ENCODE assay signal across 29 mouse cellular contexts in genomic region chr9:61803555-61803954, GRCm38 (mm10).
A peak's percentile ranks its signal among the peaks of the same experiment; 100 is the strongest.
DNase-seq lines count a peak whose midpoint lies in the region; ATAC-seq lines count a peak whose summit lies in the region.
"Had no signal": no experiment of that assay in that cellular context is flagged by ENCODE, and none has a peak within 500 bp of the region (broad histone marks: within the 10 kb centered on the region; RNA-seq: fewer than 3 reads in every experiment).

No protein-coding gene starts in this region.

- no peak overlapping the region for H3K4me3 ChIP-seq in hindbrain, embryonic 10.5 days
- no peak overlapping the region for H3K4me3 ChIP-seq in hindbrain, embryonic 16.5 days (ENCODE audit: low read length)
- no peak overlapping the region for H3K4me3 ChIP-seq in midbrain, embryonic 12.5 days
- no peak overlapping the region for H3K4me3 ChIP-seq in midbrain, embryonic 16.5 days (ENCODE audit: low read depth, low read length)
- H3K4me3 ChIP-seq: embryonic facial prominence, embryonic 12.5 days; forebrain, embryonic 15.5 days; gastrocnemius, adult 2 months; heart, embryonic 12.5 days had no signal

- ATAC-seq in hindbrain, embryonic 16.5 days: no peak
- no peak for ATAC-seq in midbrain, embryonic 12.5 days (ENCODE audit: low FRiP score, low read depth)
- ATAC-seq in midbrain, embryonic 16.5 days: no peak
- ATAC-seq: forebrain, embryonic 15.5 days; inflammation-experienced regulatory T-cells, adult 6 months; Patski had no signal

- peaks cover 21% of the 10 kb centered on the region; the same call in 1 of the 2 replicates for H3K27me3 ChIP-seq in hindbrain, embryonic 10.5 days (ENCODE audit: insufficient read depth, poor library complexity, severe bottlenecking)
- H3K27me3 ChIP-seq in hindbrain, embryonic 16.5 days (replicated peaks; ENCODE audit: control insufficient read depth, insufficient read depth, low read length): peaks cover 2% of the 10 kb centered on the region; the same call in 1 of the 2 replicates
- H3K27me3 ChIP-seq in midbrain, embryonic 12.5 days: peaks cover 8% of the 10 kb centered on the region; the same call in 1 of the 2 replicates
- no peaks in the 10 kb centered on the region for H3K27me3 ChIP-seq in midbrain, embryonic 16.5 days (ENCODE audit: control insufficient read depth, insufficient read depth, low read depth, low read length)
- H3K27me3 ChIP-seq: embryonic facial prominence, embryonic 12.5 days; forebrain, embryonic 15.5 days had no signal

- H3K27ac ChIP-seq in hindbrain, embryonic 10.5 days: peak overlapping the region; percentile 75
- no peak overlapping the region for H3K27ac ChIP-seq in hindbrain, embryonic 16.5 days (ENCODE audit: low read depth, low read length)
- 0 out of 2 replicates have a peak overlapping the region, but pooled peaks have one; percentile 35 for H3K27ac ChIP-seq in midbrain, embryonic 12.5 days (replicated peaks)
- H3K27ac ChIP-seq in midbrain, embryonic 16.5 days (ENCODE audit: low read length): no peak overlapping the region
- H3K27ac ChIP-seq: embryonic facial prominence, embryonic 12.5 days; forebrain, embryonic 15.5 days; gastrocnemius, adult 2 months; liver, embryonic 14.5 days; macrophage had no signal

- WGBS in hindbrain, embryonic 10.5 days: 28% methylated on average over 3 of the region's 3 CpGs
- WGBS in hindbrain, embryonic 16.5 days: 28% methylated on average over 3 of the region's 3 CpGs
- 55% methylated on average over 3 of the region's 3 CpGs for WGBS in midbrain, embryonic 12.5 days
- WGBS in midbrain, embryonic 16.5 days: 59% methylated on average over 3 of the region's 3 CpGs

- no peaks in the 10 kb centered on the region for H3K9me3 ChIP-seq in hindbrain, embryonic 10.5 days
- no peaks in the 10 kb centered on the region for H3K9me3 ChIP-seq in hindbrain, embryonic 16.5 days (ENCODE audit: control insufficient read depth, low read length)
- H3K9me3 ChIP-seq in midbrain, embryonic 12.5 days: no peaks in the 10 kb centered on the region
- H3K9me3 ChIP-seq in midbrain, embryonic 16.5 days (replicated peaks; ENCODE audit: control insufficient read depth, low read length, poor library complexity, severe bottlenecking): no peaks in the 10 kb centered on the region
- H3K9me3 ChIP-seq: embryonic facial prominence, embryonic 12.5 days; forebrain, embryonic 15.5 days; heart, embryonic 12.5 days had no signal

- peaks cover 47% of the 10 kb centered on the region for H3K4me1 ChIP-seq in hindbrain, embryonic 10.5 days (replicated peaks)
- H3K4me1 ChIP-seq in hindbrain, embryonic 16.5 days (ENCODE audit: control insufficient read depth, insufficient read depth, low read depth, low read length): no peaks in the 10 kb centered on the region; the same call in none of the 2 replicates
- H3K4me1 ChIP-seq in midbrain, embryonic 12.5 days: peaks cover 14% of the 10 kb centered on the region
- no peaks in the 10 kb centered on the region for H3K4me1 ChIP-seq in midbrain, embryonic 16.5 days (ENCODE audit: control insufficient read depth, insufficient read depth, low read length)
- H3K4me1 ChIP-seq: forebrain, embryonic 15.5 days had no signal

- no peak overlapping the region for H3K9ac ChIP-seq in hindbrain, embryonic 16.5 days (ENCODE audit: low read depth, low read length)
- H3K9ac ChIP-seq in midbrain, embryonic 12.5 days (replicated peaks): no peak overlapping the region
- H3K9ac ChIP-seq in midbrain, embryonic 16.5 days (ENCODE audit: low read depth, low read length): no peak overlapping the region
- H3K9ac ChIP-seq: embryonic facial prominence, embryonic 12.5 days; forebrain, embryonic 15.5 days; heart, embryonic 12.5 days; liver, embryonic 14.5 days had no signal

- peak; percentile 44 for DNase-seq in hindbrain, embryonic 10.5 days (ENCODE audit: low spot score)
- peak; percentile 39 for DNase-seq in embryo, embryonic 10.5 days (ENCODE audit: low spot score)
- peak; percentile 22 for DNase-seq in mesoderm, embryonic 11.5 days (ENCODE audit: low read depth, low spot score)
- DNase-seq in cerebellum, adult 8-10 months: no peak
- DNase-seq: adrenal gland, postnatal 10 days; cerebellum, adult 11 months; cerebellum, adult 9-11 months; gastrocnemius, adult 2 months; gastrocnemius, postnatal 36 days; heart, adult 18-20 months; heart, postnatal 4 days; kidney, adult 11 months; kidney, postnatal 14 days; liver; lung, adult 2 months; lung, postnatal 10 days; right cerebral cortex, adult 18-20 months; spleen, adult 18-20 months; thymus, postnatal 14 days had no signal

- no peak overlapping the region for H3K4me2 ChIP-seq in hindbrain, embryonic 16.5 days (ENCODE audit: low read length)
- no peak overlapping the region for H3K4me2 ChIP-seq in midbrain, embryonic 12.5 days (replicated peaks)
- H3K4me2 ChIP-seq in midbrain, embryonic 16.5 days (ENCODE audit: low read length): no peak overlapping the region
- H3K4me2 ChIP-seq: embryonic facial prominence, embryonic 12.5 days; forebrain, embryonic 15.5 days; heart, embryonic 12.5 days had no signal

- no peaks in the 10 kb centered on the region for H3K36me3 ChIP-seq in hindbrain, embryonic 10.5 days
- no peaks in the 10 kb centered on the region for H3K36me3 ChIP-seq in hindbrain, embryonic 16.5 days (ENCODE audit: control insufficient read depth, insufficient read depth, low read length)
- H3K36me3 ChIP-seq in midbrain, embryonic 12.5 days: no peaks in the 10 kb centered on the region
- H3K36me3 ChIP-seq in midbrain, embryonic 16.5 days (ENCODE audit: control insufficient read depth, insufficient read depth, low read length): no peaks in the 10 kb centered on the region
- H3K36me3 ChIP-seq: embryonic facial prominence, embryonic 12.5 days; forebrain, embryonic 15.5 days; heart, embryonic 12.5 days had no signal

Comparison
In these comparisons a context has a peak if more than half of its experiments do, and no peak if none do; other contexts are left out.
1. H3K27ac ChIP-seq: peak in hindbrain, embryonic 10.5 days (single experiment) and midbrain, embryonic 12.5 days (single experiment); none in hindbrain, embryonic 16.5 days (single experiment) and midbrain, embryonic 16.5 days (single experiment).